Mouse (Mus musculus) B cell, adult 2 months (primary cell): Measurements from ENCODE around the gene Gm3448.

Experiments
- DNase-seq, 2 experiments: peaks; one replicate each; pipeline ENCODE4 v3.0.0; 2022

Gene Gm3448

GRCm38 (mm10) chr17:14958686-14959327 lies 82.5 kb downstream of the Gm3448 start:
- no peak for DNase-seq

- DNase-seq = no peak
These were observed 87.9 kb downstream of the Gm3448 start for GRCm38 (mm10) chr17:14953452-14953851.

- no peak for DNase-seq
These were observed 92.0 kb downstream of the Gm3448 start for GRCm38 (mm10) chr17:14949161-14949827.
